Mouse (Mus musculus) natural killer cell, adult 2 months (primary cell): Measurements from ENCODE around the gene Pde4d.

ENCODE experiments used
- DNase-seq, 2 experiments: peaks; one replicate each; pipeline ENCODE4 v3.0.0; 2022; ENCODE audit warnings: low spot score in 2 of 2

Pde4d gene

GRCm38 (mm10) chr13:109692851-109693250 lies 1243.1 kb downstream of the Pde4d start:
- no peak for DNase-seq

- DNase-seq, result no peak
Observed at GRCm38 (mm10) chr13:109693769-109694168, 1244.0 kb downstream of the Pde4d start.

GRCm38 (mm10) chr13:109694293-109694692 lies 1244.5 kb downstream of the Pde4d start:
- DNase-seq, result no peak

DNA sequence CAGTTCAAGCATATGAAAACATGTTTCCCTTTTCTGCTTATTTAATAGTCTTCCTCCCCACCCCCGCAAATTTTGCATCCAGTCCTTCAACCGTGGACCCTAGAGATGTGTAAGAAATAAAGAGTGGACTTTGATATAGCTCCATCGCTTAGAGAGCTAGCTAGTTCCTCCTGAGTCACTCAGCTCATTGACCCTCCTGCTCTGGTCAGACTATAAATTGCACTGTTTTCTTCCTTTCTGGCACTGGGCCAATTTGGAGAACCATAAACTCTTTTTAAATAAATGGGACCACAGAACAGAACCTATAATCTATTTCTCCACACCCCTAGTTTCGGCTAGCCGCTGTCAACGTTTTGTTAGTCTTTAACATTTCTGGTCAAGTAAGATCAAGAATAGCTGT lies 1245.3 kb downstream of the Pde4d start:
- DNase-seq, result no peak

DNA sequence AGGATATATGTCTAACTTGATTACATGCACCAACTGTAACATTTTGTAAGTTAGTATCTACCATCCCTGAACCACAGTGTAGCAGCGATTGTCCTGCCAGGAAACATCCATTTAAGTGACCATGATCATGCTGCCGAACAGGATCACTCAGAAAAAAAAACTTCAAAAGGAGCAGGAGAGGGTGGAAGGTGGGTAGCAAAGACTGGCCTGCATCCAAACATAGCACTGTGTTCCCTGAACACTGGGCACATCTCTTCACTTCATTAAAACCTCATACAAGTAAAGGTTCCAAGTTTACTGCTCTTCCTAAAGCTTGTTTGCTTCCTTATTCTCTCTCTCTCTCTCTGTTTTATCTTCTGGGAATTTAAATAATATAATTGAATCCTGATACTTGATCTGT lies 1256.4 kb downstream of the Pde4d start:
- no peak for DNase-seq

DNA sequence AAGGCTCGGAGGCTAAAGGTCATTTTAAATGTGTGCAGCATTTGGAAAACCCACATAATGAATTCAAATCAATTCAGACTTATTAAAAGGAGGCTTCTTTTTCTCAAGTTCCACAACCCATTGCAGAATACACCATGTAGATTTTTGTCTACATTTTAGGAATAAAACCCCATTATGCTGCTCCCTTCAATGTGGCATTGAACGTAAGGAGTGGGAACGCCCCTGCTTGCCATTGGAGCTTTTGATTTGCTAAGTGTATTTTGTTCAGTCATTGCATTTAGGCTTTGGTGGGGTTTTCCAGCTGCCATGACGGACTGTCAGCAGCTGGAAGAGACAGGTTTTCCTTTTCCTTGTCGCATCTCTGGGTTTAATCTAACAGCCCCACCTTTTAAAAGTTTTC lies 1256.8 kb downstream of the Pde4d start:
- DNase-seq, result no peak

DNA sequence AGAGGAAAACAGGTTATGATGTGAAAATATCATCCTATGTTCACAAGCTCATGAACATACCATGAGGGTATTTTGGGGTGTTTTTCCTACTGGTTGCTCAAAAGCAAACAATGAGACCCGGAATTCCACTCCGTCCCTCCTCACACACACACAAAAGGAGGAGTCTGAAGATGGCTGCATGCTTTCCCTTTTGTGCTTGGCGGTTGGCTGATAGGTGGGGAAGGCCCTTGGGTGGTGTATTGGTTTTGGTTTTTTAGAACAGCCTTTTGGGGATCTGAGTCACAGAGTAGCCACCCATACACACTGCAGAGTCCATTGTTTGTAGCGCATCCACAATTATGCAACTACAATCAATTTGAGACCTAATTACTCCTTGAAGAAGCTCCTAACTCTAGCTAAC lies 1257.4 kb downstream of the Pde4d start:
- DNase-seq, result no peak

- no peak for DNase-seq
Observed at GRCm38 (mm10) chr13:109708326-109708725, 1258.6 kb downstream of the Pde4d start.

GRCm38 (mm10) chr13:109714581-109714980 lies 1264.8 kb downstream of the Pde4d start:
- DNase-seq, result no peak

DNA sequence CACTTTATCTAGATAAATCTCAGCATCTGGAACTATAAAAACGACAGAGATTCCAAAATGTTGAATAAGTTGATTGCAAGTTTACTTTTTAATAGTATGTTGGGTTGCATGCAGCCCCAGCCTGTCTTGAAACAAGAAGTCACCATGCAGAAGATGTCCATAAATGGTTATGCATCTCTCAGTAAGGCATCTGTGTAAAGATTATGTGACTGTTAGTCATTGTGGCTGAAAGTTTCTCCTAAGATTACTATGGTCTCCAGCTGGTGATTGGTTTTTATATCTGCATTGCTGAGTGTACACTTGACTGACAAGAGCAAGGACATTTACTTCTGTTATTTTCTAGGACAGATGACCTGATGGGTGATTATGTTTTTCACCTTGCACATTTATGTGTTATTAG lies 1265.6 kb downstream of the Pde4d start:
- DNase-seq, result no peak

GRCm38 (mm10) chr13:109720127-109720713 lies 1270.5 kb downstream of the Pde4d start:
- no peak for DNase-seq

- no peak for DNase-seq
Observed at GRCm38 (mm10) chr13:109722237-109723119, 1272.7 kb downstream of the Pde4d start.

DNA sequence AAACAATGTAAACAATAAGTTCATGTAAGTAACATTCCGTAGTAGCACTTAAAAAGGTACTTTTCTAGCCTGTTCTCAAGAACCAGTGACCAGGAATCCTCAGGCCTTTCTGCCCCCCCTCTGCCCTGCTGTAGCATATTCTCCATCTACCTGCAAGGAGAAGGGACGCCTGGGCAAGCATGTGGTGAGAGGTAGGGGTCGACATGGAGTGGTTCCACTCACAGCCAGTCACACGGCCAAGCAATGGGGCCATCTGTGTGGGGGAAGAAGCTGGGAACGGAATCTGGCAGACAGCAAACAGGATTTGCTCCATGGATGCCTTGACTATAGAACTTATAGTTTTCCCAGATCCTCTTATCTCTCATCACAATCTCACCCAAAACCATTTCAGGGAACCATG lies 1277.6 kb downstream of the Pde4d start:
- no peak for DNase-seq

DNA sequence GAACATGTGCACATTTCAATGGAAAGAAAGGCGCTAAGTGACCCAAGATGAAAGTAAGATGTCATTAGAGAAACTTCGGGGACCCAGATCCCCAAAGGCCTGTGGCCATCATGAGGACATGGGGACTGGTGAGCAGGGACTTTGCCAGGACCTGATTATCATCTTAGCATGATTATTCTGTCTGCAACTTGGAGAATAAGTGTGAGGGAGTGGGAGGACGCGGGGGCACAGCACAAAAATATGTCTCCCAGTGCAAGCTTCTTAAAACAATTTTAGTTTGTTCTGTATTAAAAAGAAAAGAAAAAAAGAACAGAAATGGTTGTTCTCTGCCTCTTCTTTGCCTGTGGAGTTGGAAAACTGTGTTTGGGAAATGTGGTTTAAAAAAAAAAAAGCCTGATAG lies 1279.9 kb downstream of the Pde4d start:
- no peak for DNase-seq

DNA sequence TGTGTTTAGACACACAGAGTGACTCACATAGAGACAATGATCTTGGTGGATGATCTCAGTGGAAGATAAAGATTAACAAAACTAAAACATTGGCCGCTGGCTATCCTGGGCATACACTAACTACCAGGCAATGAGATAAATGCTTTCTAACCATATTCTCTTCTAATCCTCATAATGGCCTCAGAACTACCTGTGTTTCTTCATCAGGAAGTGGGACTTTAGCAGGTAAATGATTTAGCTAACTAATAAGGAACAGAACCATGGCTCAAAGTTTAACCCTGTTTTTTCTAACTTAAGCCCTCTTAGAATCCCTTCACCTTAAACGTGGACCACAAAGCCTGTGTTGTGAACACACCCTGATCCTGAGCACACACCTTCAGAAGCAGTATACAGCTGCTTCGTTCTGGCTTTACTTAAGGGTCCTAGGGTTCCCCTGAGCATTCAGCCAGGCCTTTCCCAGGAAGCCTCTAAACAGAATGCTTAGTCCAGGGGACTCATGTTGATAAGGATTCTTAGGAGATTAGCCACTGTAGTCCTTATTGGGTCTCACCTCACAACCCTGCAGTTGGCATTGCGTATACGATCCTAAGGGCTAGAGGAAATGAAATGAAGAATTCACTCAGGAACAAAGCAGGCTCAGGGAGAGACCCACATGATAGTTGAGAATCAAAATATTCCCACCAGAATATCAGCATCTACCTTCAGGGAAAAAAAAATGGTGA lies 1283.1 kb downstream of the Pde4d start:
- no peak for DNase-seq

- DNase-seq, result no peak
Observed at GRCm38 (mm10) chr13:109736290-109737078, 1286.7 kb downstream of the Pde4d start.

- no peak for DNase-seq
Observed at GRCm38 (mm10) chr13:109746492-109746891, 1296.7 kb downstream of the Pde4d start.

- no peak for DNase-seq
Observed at GRCm38 (mm10) chr13:109752236-109752863, 1302.6 kb downstream of the Pde4d start.

- no peak for DNase-seq
Observed at GRCm38 (mm10) chr13:109756854-109757253, 1307.1 kb downstream of the Pde4d start.

DNA sequence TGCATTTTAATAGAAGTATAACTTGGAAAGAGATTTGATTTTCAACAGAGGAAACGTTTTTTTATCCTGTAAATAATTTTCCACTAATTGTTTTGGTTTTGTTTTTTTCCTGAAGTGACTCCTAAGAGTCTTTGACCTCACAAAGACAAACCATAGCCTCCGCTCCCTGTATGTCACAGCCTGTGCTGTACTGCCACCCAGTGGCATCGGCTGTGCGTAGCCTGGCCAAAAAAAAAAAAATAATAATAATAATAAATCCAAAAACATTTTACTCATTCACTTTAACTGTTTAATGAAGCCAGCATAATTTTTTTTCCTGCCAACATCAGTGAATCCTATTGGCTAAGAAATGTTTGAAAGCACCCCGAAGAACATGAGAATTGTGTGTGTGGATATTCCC lies 1309.5 kb downstream of the Pde4d start:
- DNase-seq, result no peak

- DNase-seq, result no peak
Observed at GRCm38 (mm10) chr13:109761081-109761480, 1311.3 kb downstream of the Pde4d start.
